Mouse (Mus musculus) gastrocnemius, adult 2 months (tissue): Measurements from ENCODE around the gene Ovca2. TPM values are rescaled to one million over a fixed set of nuclear protein-coding genes. Genes with fewer than 3 reads are reported as not detected.

Experiments used
- DNase-seq: peaks from one replicate; pipeline ENCODE4 v3.0.0; 2022
- H3K27ac ChIP-seq: fragments of 200-600 bp; 2 replicates; pipeline ENCODE4 v1.8.1; 2022; ENCODE audit warnings: mild to moderate bottlenecking
- H3K4me3 ChIP-seq: fragments of 200-600 bp; 2 replicates; pipeline ENCODE4 v1.8.1; 2022; ENCODE audit warnings: mild to moderate bottlenecking, moderate library complexity
- CTCF ChIP-seq: fragments of 200-600 bp; IDR thresholded peaks from 2 replicates; pipeline ENCODE4 v1.8.1; 2022; ENCODE audit warnings: antibody characterized with exemption, mild to moderate bottlenecking, moderate library complexity
- intact Hi-C: fragments of 180-260 bp; cut with DNase I; formaldehyde crosslinking; loops from one replicate; pipeline ENCODE4 v1.15.1; 2025
- total RNA-seq, 2 experiments: library from RNA; stranded (reverse); gene quantifications; 2 replicates each; pipeline ENCODE4 v1.2.3; 2021

Gene Ovca2
- total RNA-seq, 2 experiments from 2014 or later: 2.5 to 3.6 TPM

DNA sequence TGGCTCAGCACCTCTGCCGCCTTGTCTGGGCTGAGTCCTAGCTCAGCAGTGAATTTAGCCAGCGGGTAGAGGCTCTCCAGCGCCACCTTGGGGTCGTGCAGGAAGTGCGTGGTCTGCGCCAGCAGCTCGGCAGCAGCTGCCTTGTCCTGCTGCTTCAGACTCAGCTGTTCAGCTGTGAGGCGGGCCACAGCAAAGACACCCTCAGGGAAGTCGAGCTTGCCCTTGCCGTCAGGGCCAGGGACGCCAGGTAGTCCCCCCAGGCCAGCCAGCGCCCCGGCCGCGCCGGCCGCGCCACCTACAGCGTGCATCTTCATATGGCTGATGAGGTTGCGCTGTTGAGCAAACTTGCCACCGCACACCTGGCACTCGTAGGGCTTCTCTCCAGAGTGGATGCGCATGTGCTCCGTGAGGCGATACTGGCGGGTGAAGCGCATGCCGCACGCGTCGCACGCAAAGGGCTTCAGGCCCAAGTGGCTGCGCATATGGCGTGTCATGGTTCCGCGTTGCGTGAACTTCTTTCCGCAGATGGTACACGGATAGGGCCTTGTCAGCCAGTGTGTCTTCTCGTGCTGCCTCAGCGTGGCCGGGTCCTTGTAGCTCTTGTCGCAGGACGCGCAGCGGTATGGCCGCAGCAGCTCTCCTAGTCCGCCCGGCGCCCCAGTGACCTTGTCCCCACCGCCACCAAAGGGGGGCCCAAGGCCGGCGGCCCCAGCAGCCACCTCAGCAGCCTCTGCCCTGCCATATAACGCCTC, 13.0 kb downstream of the Ovca2 start:
- Histone ChIP-seq H3K27ac (peak overlapping the region; percentile 92), H3K4me3 (peak overlapping the region; percentile 94)
- peak; percentile 97 for TF ChIP-seq CTCF
- intact Hi-C loops: loop anchor here (5.0 kb wide), 1 partner anchor 118 kb away; no protein-coding TSS in a partner anchor
- DNase-seq: peak; percentile 93

DNA sequence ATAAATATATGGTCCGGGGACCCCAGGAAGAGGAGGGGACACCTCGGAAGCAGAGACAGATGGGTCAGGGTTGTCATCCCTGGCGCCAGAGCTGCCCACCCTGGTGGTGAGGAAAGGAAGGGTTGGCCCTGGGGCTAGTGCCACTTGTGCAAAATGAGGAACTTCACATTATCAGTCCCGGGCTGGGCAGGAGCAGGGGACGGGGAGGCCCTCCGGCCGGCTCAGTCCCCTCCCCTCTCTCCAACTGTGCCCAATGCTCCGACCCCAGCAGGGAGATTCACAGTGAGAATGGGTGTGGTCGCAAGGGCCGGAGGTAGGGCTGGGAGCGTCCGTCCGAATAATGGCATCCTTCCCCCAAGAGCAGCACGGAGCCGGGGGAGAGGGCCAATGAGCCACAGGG, 13.9 kb downstream of the Ovca2 start:
- H3K4me3 ChIP-seq: peak overlapping the region; percentile 94
- H3K27ac ChIP-seq: peak overlapping the region; percentile 92
- DNase-seq: peak; percentile 40

DNA sequence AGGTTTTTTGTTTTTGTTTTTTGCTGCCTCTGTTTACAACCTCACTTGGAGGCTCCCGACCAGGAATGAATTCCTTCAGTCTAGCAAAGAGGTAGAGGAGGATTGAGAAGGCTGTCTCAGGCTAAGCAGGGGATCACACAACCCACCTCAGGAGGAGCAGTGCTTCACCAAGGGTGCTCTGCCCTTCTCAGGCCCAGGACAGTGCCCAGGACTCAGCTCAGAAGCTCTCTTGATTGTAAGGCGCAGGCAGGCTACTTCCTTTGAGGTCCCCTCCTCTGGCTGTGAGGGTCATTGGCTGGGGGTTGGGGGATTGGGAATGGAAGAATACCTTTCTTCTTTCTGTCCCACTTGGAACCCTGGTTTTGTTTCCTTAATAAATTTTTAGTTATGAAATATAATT, 14.6 kb downstream of the Ovca2 start:
- intact Hi-C loops: no loop called here
- H3K4me3 ChIP-seq: peak overlapping the region; percentile 94
- peak overlapping the region; percentile 92 for H3K27ac ChIP-seq
- no peak for DNase-seq
- no peak for TF ChIP-seq CTCF

More for the DNA sequence above, 13.9 kb downstream of the Ovca2 start:
- intact Hi-C loops: loop anchor here (5.0 kb wide), 1 partner anchor 117 kb away; no protein-coding TSS in a partner anchor
- TF ChIP-seq CTCF: no peak; the same call in 1 of the 2 replicates

DNA sequence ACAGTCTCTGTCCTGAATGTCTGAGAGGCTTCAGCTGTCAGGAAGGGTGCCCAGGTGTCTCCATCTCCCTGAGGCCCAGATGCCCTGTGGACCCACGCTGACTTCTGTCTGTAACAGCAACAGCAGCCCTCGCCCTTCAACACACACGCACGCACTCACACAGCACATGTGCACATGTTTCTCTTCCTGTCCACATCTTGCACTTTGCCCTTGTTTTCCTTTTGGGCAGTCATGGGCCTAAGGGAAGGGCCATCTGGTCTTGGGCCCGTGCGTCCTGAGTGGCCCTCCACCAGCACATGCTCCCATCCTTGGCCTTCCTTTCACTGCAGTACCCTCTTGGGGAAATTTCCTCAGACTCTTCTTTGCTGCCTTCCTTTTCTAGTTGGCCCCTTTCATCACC, 15.3 kb downstream of the Ovca2 start:
- no peak for DNase-seq
- no peak for TF ChIP-seq CTCF
- Histone ChIP-seq H3K27ac (peak overlapping the region; percentile 92), H3K4me3 (peak overlapping the region; percentile 94)
- intact Hi-C loops: no loop called here

DNA sequence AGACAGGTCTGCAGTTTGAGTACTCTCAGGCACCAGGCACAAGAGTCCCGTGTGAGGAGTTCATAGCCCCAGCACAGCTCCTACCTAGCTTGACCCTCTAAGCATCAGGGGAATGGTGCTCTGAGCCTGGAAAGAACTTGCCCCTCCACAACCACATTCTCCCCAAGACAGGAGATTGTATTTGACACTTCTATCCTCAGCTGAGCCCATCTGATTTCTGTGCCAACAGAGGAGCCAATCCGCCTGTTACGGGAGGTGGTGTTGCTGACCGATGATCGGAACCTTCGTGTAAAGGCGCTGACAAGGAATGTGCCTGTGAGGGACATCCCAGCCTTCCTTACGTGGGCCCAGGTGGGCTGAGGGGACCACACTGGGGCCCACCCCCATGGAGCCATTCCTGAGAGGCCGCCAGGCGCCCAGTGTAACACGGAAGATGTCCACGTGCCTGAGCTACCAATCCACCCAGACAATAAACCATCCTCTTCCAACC, 16.0 kb downstream of the Ovca2 start:
- peak overlapping the region; percentile 92 for H3K27ac ChIP-seq
- no peak for TF ChIP-seq CTCF
- H3K4me3 ChIP-seq: peak overlapping the region; percentile 94
- intact Hi-C loops: no loop called here
- peak; percentile 28 for DNase-seq

DNA sequence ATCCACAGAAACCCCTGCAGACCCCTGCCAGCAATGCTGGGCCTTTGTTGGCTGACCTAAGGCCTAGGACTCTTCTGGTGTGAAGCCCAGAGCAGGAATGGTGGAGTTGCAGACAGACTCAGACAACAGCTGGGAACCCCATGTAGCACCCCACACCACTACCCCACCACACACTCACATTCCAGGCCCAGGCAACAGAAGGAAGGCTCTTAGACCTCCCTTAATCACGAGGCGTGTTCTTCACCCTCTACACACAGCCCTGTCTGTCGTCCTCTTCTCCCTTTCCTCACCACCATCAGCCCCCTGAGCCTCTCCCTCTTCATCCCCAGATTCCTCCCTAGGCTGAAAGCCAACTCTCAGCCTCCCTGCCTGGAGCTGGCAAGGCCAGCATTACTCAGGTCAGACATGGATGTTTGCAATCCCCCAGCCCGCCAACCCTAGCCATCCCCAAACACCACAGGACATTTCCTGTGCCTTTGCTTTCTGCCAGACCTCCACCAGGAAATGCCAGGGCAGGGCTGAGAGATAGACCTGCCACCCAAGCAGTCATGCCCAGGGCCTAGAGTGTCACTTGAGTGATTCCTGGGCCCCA, 17.1 kb downstream of the Ovca2 start:
- Histone ChIP-seq H3K4me3 (no peak overlapping the region), H3K27ac (peak overlapping the region; percentile 92)
- TF ChIP-seq CTCF: no peak
- DNase-seq: no peak
- intact Hi-C loops: no loop called here

DNA sequence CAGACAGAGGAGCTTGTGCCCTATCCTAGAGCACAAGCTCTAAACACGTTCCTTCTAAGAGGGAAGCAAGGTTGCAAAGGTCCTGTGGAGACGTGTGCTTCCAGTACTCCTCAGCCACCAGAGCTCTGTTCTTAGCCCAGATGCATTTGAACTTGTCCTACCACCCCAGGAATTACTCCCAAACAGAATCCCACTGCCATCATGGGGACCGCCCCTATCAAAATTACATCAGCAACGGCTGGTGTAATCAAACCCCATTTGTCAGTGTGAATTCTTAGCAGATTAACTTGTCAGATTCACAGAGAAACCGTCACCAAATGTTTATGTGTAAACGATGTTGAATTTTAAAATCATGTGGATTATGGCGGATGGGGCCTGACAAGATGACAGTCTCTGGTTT, 17.7 kb downstream of the Ovca2 start:
- no peak overlapping the region for H3K4me3 ChIP-seq
- intact Hi-C loops: no loop called here
- TF ChIP-seq CTCF: no peak
- peak overlapping the region; percentile 92 for H3K27ac ChIP-seq
- DNase-seq: no peak

DNA sequence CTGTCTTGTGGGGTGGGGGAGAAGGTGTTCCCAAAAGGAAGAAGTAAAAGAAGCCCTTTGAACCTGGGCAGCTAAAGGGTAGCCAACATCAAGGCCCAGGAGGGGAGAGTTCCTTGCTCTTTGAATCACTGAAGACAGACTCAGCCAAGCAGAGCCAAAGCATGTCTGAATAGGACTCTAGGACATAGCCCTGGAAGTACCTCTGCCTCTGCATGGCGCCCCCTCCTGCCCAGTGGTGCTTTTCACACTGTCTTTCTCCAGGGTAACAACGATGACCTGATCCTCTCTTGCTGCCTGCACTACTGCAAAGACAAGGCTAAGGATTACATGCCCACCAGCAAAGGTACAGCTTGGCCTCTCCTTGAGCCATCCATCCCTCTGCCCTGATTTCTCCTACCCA, 19.1 kb downstream of the Ovca2 start:
- peak overlapping the region; percentile 92 for H3K27ac ChIP-seq
- peak; percentile 75 for DNase-seq

DNA sequence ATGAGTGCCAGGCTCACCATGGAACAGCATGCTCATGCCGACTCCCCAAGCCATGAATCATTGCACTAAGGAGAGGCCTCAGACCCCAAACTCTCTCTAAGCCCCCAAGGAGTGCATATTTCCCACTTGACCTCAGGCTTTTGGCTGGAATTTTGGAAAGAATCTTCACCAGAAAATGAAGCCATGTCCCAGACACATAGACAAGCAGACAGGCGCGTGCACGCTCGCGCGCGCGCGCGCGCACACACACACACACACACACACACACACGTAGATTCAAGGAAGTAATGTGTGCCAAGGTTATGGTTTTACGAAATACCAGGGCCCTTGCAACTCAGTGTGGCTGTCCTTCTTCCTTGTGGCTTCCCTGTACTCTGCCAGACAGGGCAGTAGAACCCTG, 20.2 kb downstream of the Ovca2 start:
- intact Hi-C loops: no loop called here
- TF ChIP-seq CTCF: no peak
- H3K4me3 ChIP-seq: no peak overlapping the region
- DNase-seq: peak; percentile 31
- peak overlapping the region; percentile 92 for H3K27ac ChIP-seq

More for the DNA sequence above, 19.1 kb downstream of the Ovca2 start:
- TF ChIP-seq CTCF: peak; percentile 69
- H3K4me3 ChIP-seq: no peak overlapping the region
- intact Hi-C loops: no loop called here

DNA sequence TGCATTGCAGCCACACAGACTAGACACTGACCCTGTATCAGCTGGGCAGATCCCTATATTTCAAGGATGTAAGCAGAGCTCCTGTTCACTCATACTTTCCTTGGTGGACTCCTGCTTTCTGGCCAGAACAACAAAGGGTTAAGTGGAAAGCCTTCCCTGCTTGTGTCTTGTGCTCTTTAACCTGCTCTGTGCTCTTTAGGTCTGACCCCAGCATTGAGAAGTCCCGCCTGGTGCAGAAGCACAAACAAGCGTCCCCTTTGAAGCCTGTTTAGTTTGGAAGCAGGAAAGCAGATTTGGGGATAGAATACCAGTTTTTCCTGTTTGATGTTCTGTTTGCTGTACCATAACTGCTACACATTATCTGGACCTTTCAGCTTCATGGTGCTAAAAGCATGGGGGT, 20.7 kb downstream of the Ovca2 start:
- no peak overlapping the region for H3K4me3 ChIP-seq
- no peak for DNase-seq
- peak overlapping the region; percentile 92 for H3K27ac ChIP-seq
- no peak for TF ChIP-seq CTCF
- intact Hi-C loops: no loop called here

DNA sequence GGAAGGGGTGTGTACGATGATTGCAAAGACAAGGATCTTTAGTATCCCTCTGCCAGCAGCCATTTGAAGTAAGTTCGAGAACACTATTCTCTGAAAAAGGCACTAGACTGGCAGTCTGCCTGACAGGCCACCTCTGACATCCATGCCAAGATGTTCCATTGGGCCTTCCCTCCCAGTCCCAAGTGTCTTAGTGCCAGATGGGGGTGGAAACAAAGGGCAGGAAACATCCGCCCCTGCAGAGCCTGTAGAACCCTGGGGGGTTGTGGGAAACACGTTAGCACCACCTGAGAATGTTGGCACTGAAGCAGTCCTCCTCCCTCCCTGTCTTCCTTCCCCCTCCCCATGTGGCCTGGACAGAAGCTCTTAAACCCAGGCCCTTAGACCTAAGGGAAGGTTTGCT, 21.6 kb downstream of the Ovca2 start:
- peak; percentile 32 for DNase-seq

DNA sequence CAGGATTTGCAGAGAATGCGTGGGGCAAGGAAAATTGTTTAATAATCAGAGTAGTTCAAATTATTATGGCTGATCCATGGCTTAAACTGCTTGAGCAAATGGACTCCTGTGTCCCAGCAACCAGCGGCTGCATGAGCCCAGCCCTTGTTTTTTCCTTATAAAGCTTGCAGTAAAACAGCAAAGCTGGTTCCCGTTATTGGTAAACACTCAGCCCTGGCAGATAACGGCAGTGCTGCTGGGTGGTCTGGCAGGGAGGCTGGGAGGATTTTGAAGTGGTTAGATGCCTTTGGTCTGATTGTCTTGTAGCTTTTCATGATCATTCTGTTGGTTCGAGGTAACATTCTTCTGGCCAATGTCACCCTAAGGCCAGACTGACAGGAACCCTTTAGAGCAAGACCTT, 22.2 kb downstream of the Ovca2 start:
- intact Hi-C loops: no loop called here
- H3K4me3 ChIP-seq: no peak overlapping the region
- no peak for DNase-seq
- TF ChIP-seq CTCF: no peak
- peak overlapping the region; percentile 92 for H3K27ac ChIP-seq

More for the DNA sequence above, 21.6 kb downstream of the Ovca2 start:
- no peak for TF ChIP-seq CTCF
- peak overlapping the region; percentile 92 for H3K27ac ChIP-seq
- no peak overlapping the region for H3K4me3 ChIP-seq
- intact Hi-C loops: no loop called here

DNA sequence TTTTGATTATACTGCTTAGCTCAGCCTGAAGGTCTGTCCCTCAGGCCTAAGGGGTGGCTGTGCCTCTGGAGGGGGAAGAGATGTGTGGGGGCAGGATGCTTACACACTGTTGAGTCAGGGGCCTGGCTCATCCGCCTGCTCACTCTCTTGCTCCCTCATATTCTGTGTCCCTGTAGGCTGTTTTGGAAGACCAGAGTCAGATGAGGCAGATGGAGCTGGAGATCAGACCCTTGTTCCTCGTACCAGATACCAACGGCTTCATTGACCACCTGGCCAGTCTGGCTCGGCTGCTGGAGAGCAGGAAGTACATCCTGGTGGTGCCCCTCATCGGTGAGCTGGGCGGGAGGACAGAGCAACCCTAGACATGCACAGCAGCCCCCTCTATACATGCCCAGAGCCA, 22.6 kb downstream of the Ovca2 start:
- peak overlapping the region; percentile 92 for H3K27ac ChIP-seq
- TF ChIP-seq CTCF: no peak
- no peak for DNase-seq
- intact Hi-C loops: no loop called here
- no peak overlapping the region for H3K4me3 ChIP-seq
